Mouse (Mus musculus) myocyte (in vitro differentiated cells): ENCODE measurements around the gene Vmn1r85. TPM values are rescaled to one million over a fixed set of nuclear protein-coding genes. Genes with fewer than 3 reads are reported as not detected.
"Not testable (repeated sequence)": the region's sequence is repeated elsewhere in the genome, so short reads cannot be mapped to it uniquely, and the experiment has no call there.

Experiments used
- H3K27me3 ChIP-seq: one replicate; pipeline ENCODE4 v1.6.1; 2011; ENCODE audit not compliant: control insufficient read depth, insufficient read depth, insufficient read length
- H3K36me3 ChIP-seq: one replicate; pipeline ENCODE4 v1.6.1; 2011; ENCODE audit not compliant: control insufficient read depth, insufficient read depth
- H3K4me2 ChIP-seq: one replicate; pipeline ENCODE4 v1.6.1; 2011; ENCODE audit warnings: low read depth, control low read depth
- H3K4me3 ChIP-seq: one replicate; pipeline ENCODE4 v1.5.1; 2011; ENCODE audit warnings: mild to moderate bottlenecking, control low read depth, moderate library complexity
- H3K79me2 ChIP-seq: one replicate; pipeline ENCODE4 v1.6.1; 2011; ENCODE audit not compliant: control insufficient read depth, insufficient read depth
- H3ac ChIP-seq: one replicate; pipeline ENCODE4 v1.6.1; 2011; ENCODE audit not compliant: control insufficient read depth, insufficient read length
- CEBPB ChIP-seq: IDR thresholded peaks from 2 replicates; pipeline ENCODE4 v1.6.1; 2011; ENCODE audit warnings: mild to moderate bottlenecking, moderate library complexity; ENCODE audit not compliant: poor library complexity, insufficient read depth, severe bottlenecking
- E2F4 ChIP-seq: IDR thresholded peaks from one replicate; pipeline ENCODE4 v1.6.1; 2011; ENCODE audit warnings: mild to moderate bottlenecking, control low read depth, moderate library complexity; ENCODE audit not compliant: insufficient read depth
- MAX ChIP-seq: IDR thresholded peaks from one replicate; pipeline ENCODE4 v1.6.1; 2011; ENCODE audit warnings: low read depth, mild to moderate bottlenecking, control low read depth
- MYOD1 ChIP-seq, 3 experiments: IDR thresholded peaks; one replicate each; pipeline ENCODE4 v1.6.1; 2011; ENCODE audit warnings: control low read depth in 2 of 3, low read depth in 2 of 3, mild to moderate bottlenecking in 2 of 3, moderate library complexity in 1 of 3; ENCODE audit not compliant: insufficient read length in 2 of 3, control insufficient read depth in 1 of 3
- MYOG ChIP-seq, 3 experiments: IDR thresholded peaks; one replicate each; pipeline ENCODE4 v1.6.1; 2011; ENCODE audit warnings: control low read depth in 2 of 3, low read depth in 2 of 3, mild to moderate bottlenecking in 2 of 3; ENCODE audit not compliant: insufficient read length in 2 of 3, control insufficient read depth in 1 of 3, insufficient read depth in 1 of 3
- POLR2A ChIP-seq: IDR thresholded peaks from one replicate; pipeline ENCODE4 v1.6.1; 2011; ENCODE audit warnings: low read depth, mild to moderate bottlenecking, control low read depth, moderate library complexity; ENCODE audit not compliant: insufficient read length
- POLR2AphosphoS2 ChIP-seq: IDR thresholded peaks from one replicate; pipeline ENCODE4 v1.6.1; 2011; ENCODE audit warnings: low read depth, control low read depth; ENCODE audit not compliant: insufficient read length
- REST ChIP-seq: IDR thresholded peaks from one replicate; pipeline ENCODE4 v1.6.1; 2011; ENCODE audit warnings: mild to moderate bottlenecking, control low read depth, moderate library complexity; ENCODE audit not compliant: insufficient read depth, insufficient read length
- SRF ChIP-seq: IDR thresholded peaks from one replicate; pipeline ENCODE4 v1.6.1; 2011; ENCODE audit warnings: low read depth; ENCODE audit not compliant: control insufficient read depth, insufficient read length
- TCF12 ChIP-seq: IDR thresholded peaks from one replicate; pipeline ENCODE4 v1.6.1; 2011; ENCODE audit warnings: mild to moderate bottlenecking, control low read depth; ENCODE audit not compliant: poor library complexity, insufficient read depth, severe bottlenecking
- TCF3 ChIP-seq: IDR thresholded peaks from one replicate; pipeline ENCODE4 v1.6.1; 2011; ENCODE audit warnings: low read depth, control low read depth; ENCODE audit not compliant: insufficient read length
- USF1 ChIP-seq: IDR thresholded peaks from one replicate; pipeline ENCODE4 v1.6.1; 2011; ENCODE audit warnings: low read depth, mild to moderate bottlenecking, control low read depth, moderate library complexity
- polyA plus RNA-seq: library from polyadenylated mRNA; unstranded; fragments of >200 nt; fragmentation: generic; extraction: Trizol; gene quantifications from one replicate; pipeline ENCODE4 v1.2.1, GENCODE M21; 2012; ENCODE audit warnings: missing spikeins

The Vmn1r85 gene
- polyA plus RNA-seq, 1 experiment, result not detected

- no peaks in the 10 kb centered on the region for H3K36me3 ChIP-seq
- H3K4me3 ChIP-seq, result no peak within 1 kb of the TSS
- TF ChIP-seq REST (no peak), POLR2A (no peak), TCF12 (no peak), MYOD1 (IDR thresholded peaks at IDR 0.05; ENCODE audit: control insufficient read depth in 1 of 3, insufficient read length in 2 of 3, low read depth in 2 of 3) (no peak), POLR2AphosphoS2 (no peak), CEBPB (no peak), MYOG (IDR thresholded peaks at IDR 0.05; ENCODE audit: control insufficient read depth in 1 of 3, insufficient read depth in 1 of 3, insufficient read length in 2 of 3, low read depth in 2 of 3) (no peak), TCF3 (no peak), MAX (no peak), E2F4 (no peak), SRF (no peak), USF1 (no peak)
- no peak within 1 kb of the TSS for H3ac ChIP-seq
- H3K79me2 ChIP-seq, result no peaks in the 10 kb centered on the region
- H3K4me2 ChIP-seq, result no peak within 1 kb of the TSS
- no peaks in the 10 kb centered on the region for H3K27me3 ChIP-seq
Measured at GRCm38 (mm10) chr7:13119817-13120216, 24.8 kb upstream of the Vmn1r85 start, which contains the start of gene Vmn1r86. Gene Vmn1r86 (minus strand): TSS chr7:13119917.

- no peak for TF ChIP-seq MYOG (IDR thresholded peaks at IDR 0.05; ENCODE audit: control insufficient read depth in 1 of 3, insufficient read depth in 1 of 3, insufficient read length in 2 of 3, low read depth in 2 of 3)
- TF ChIP-seq POLR2AphosphoS2, result no peak
- no peak for TF ChIP-seq TCF3
- TF ChIP-seq POLR2A, result no peak
- no peak overlapping the region for H3ac ChIP-seq
- no peak overlapping the region for H3K4me3 ChIP-seq
- no peaks in the 10 kb centered on the region for H3K79me2 ChIP-seq
- H3K27me3 ChIP-seq, result no peaks in the 10 kb centered on the region
- H3K4me2 ChIP-seq, result no peak overlapping the region
- H3K36me3 ChIP-seq, result no peaks in the 10 kb centered on the region
Measured at GRCm38 (mm10) chr7:13072293-13072692, 22.7 kb downstream of the Vmn1r85 start.

- not testable (repeated sequence) for H3K79me2 ChIP-seq, H3ac ChIP-seq, H3K4me3 ChIP-seq, H3K27me3 ChIP-seq, H3K4me2 ChIP-seq, H3K36me3 ChIP-seq
Measured at GRCm38 (mm10) chr7:13063399-13063798, 31.6 kb downstream of the Vmn1r85 start.

- H3K4me3 ChIP-seq, result no peak overlapping the region
- no peak overlapping the region for H3ac ChIP-seq
- H3K36me3 ChIP-seq, result no peaks in the 10 kb centered on the region
- H3K4me2 ChIP-seq, result no peak overlapping the region
- no peaks in the 10 kb centered on the region for H3K27me3 ChIP-seq
- no peaks in the 10 kb centered on the region for H3K79me2 ChIP-seq
- TF ChIP-seq SRF, result no peak
- no peak for TF ChIP-seq TCF12
- no peak for TF ChIP-seq TCF3
- no peak for TF ChIP-seq MYOG (IDR thresholded peaks at IDR 0.05; ENCODE audit: control insufficient read depth in 1 of 3, insufficient read depth in 1 of 3, insufficient read length in 2 of 3, low read depth in 2 of 3)
- TF ChIP-seq USF1, result no peak
Measured at GRCm38 (mm10) chr7:13059536-13059935, 35.4 kb downstream of the Vmn1r85 start.

GRCm38 (mm10) chr7:13056913-13057700 lies 37.9 kb downstream of the Vmn1r85 start:
- TF ChIP-seq MAX (no peak), CEBPB (no peak), MYOD1 (IDR thresholded peaks at IDR 0.05; ENCODE audit: control insufficient read depth in 1 of 3, insufficient read length in 2 of 3, low read depth in 2 of 3) (no peak), REST (no peak)
- no peaks in the 10 kb centered on the region for H3K36me3 ChIP-seq
- H3K27me3 ChIP-seq, result no peaks in the 10 kb centered on the region
- no peak overlapping the region for H3ac ChIP-seq
- H3K4me3 ChIP-seq, result no peak overlapping the region
- no peak overlapping the region for H3K4me2 ChIP-seq
- H3K79me2 ChIP-seq, result no peaks in the 10 kb centered on the region
